Mouse (Mus musculus) frontal cortex, adult 2 months (tissue): ENCODE results near the gene Svop. TPM values are rescaled to one million over a fixed set of nuclear protein-coding genes. Genes with fewer than 3 reads are reported as not detected.
A peak's percentile ranks its signal among the peaks of the same experiment; 100 is the strongest.

Experiments
- DNase-seq, 2 experiments: peaks; one replicate each; pipeline ENCODE4 v3.0.0; 2022; ENCODE audit warnings: low spot score in 1 of 2; ENCODE audit errors: extremely low spot score in 1 of 2
- polyA plus RNA-seq: library from polyadenylated mRNA; depleted of rRNA; stranded (reverse); fragments of >200 nt; gene quantifications from 2 replicates; pipeline ENCODE4 v1.2.3, GENCODE M21; 2012; rRNA removed

Svop gene
- polyA plus RNA-seq: 105 and 113 TPM in 2 replicates

GRCm38 (mm10) chr5:114091057-114091807 lies at the start of gene Svop:
Gene Svop (minus strand): TSS chr5:114091570.
- peak; percentile 38 to 83 for DNase-seq

- DNase-seq: peak; percentile 75 to 81
Observed at GRCm38 (mm10) chr5:114139175-114139574, 47.8 kb upstream of the Svop start.

- DNase-seq: no peak
Observed at GRCm38 (mm10) chr5:114138277-114139164, 47.2 kb upstream of the Svop start.

GRCm38 (mm10) chr5:114137481-114138276 lies 46.3 kb upstream of the Svop start:
- no peak for DNase-seq

- no peak for DNase-seq
Observed at GRCm38 (mm10) chr5:114135516-114135915, 44.1 kb upstream of the Svop start.

- peak in 1 of 2 experiments; percentile 44 for DNase-seq
Observed at GRCm38 (mm10) chr5:114134091-114134534, 42.7 kb upstream of the Svop start.

GRCm38 (mm10) chr5:114132841-114133240 lies 41.5 kb upstream of the Svop start:
- no peak for DNase-seq

- peak in 1 of 2 experiments; percentile 49 for DNase-seq
Observed at GRCm38 (mm10) chr5:114131521-114131840, 40.1 kb upstream of the Svop start.

GRCm38 (mm10) chr5:114130698-114131520 lies 39.5 kb upstream of the Svop start:
- peak; percentile 85 to 93 for DNase-seq

GRCm38 (mm10) chr5:114130211-114130605 lies 38.8 kb upstream of the Svop start, which contains the start of gene Ung:
Gene Ung (plus strand): TSS chr5:114130386.
- DNase-seq: no peak

GRCm38 (mm10) chr5:114129550-114130210 lies 38.3 kb upstream of the Svop start:
- no peak for DNase-seq

- peak in 1 of 2 experiments; percentile 80 for DNase-seq
Observed at GRCm38 (mm10) chr5:114127374-114128349, 36.3 kb upstream of the Svop start, which contains the start of gene Alkbh2. Gene Alkbh2 (minus strand): TSS chr5:114128218.

- DNase-seq: no peak
Observed at GRCm38 (mm10) chr5:114126499-114127244, 35.3 kb upstream of the Svop start.

GRCm38 (mm10) chr5:114126008-114126407 lies 34.6 kb upstream of the Svop start:
- DNase-seq: no peak

- DNase-seq: peak in 1 of 2 experiments; percentile 41
Observed at GRCm38 (mm10) chr5:114119806-114120205, 28.4 kb upstream of the Svop start.

- no peak for DNase-seq
Observed at GRCm38 (mm10) chr5:114116586-114116985, 25.2 kb upstream of the Svop start.

GRCm38 (mm10) chr5:114115030-114115429 lies 23.7 kb upstream of the Svop start:
- no peak for DNase-seq
